Mouse (Mus musculus) forebrain, postnatal 0 days (tissue): ENCODE data around the gene Satb1. TPM values are rescaled to one million over a fixed set of nuclear protein-coding genes. Genes with fewer than 3 reads are reported as not detected.

ENCODE experiments used
- ATAC-seq: fragments of 200-750 bp; cut with Nextera tagmentation; 2 replicates; pipeline ENCODE4 v1.8.0; 2017; ENCODE audit warnings: mild to moderate bottlenecking, moderate library complexity
- DNase-seq: peaks from one replicate; pipeline ENCODE4 v3.0.0-alpha.2; 2015
- H3K27ac ChIP-seq: fragments of 300-500 bp; sonication (generic); 2 replicates; pipeline ENCODE4 v1.5.1; 2014; ENCODE audit warnings: low read depth, mild to moderate bottlenecking, antibody characterized with exemption, low read length, moderate library complexity, mixed read lengths
- H3K27me3 ChIP-seq: fragments of 300-500 bp; sonication (generic); 2 replicates; pipeline ENCODE4 v1.6.1; 2014; ENCODE audit warnings: mild to moderate bottlenecking, low read length, mixed read lengths; ENCODE audit not compliant: insufficient read depth
- H3K36me3 ChIP-seq: fragments of 300-500 bp; sonication (generic); 2 replicates; pipeline ENCODE4 v1.6.1; 2014; ENCODE audit warnings: mild to moderate bottlenecking, moderate library complexity; ENCODE audit not compliant: insufficient read depth
- H3K4me1 ChIP-seq: fragments of 300-500 bp; sonication (generic); 2 replicates; pipeline ENCODE4 v1.6.1; 2014; ENCODE audit warnings: antibody characterized with exemption; ENCODE audit not compliant: insufficient read depth
- H3K4me2 ChIP-seq: fragments of 300-500 bp; sonication (generic); 2 replicates; pipeline ENCODE4 v1.6.1; 2014; ENCODE audit warnings: low read depth, mild to moderate bottlenecking, moderate library complexity
- H3K4me3 ChIP-seq: fragments of 300-500 bp; sonication (generic); 2 replicates; pipeline ENCODE4 v1.5.1; 2014; ENCODE audit warnings: low read depth, low read length, mixed read lengths
- H3K9ac ChIP-seq: fragments of 300-500 bp; sonication (generic); 2 replicates; pipeline ENCODE4 v1.6.1; 2014; ENCODE audit warnings: mild to moderate bottlenecking
- H3K9me3 ChIP-seq: fragments of 300-500 bp; sonication (generic); 2 replicates; pipeline ENCODE4 v1.6.1; 2016; ENCODE audit warnings: low read length
- CTCF ChIP-seq: sonication (generic); IDR thresholded peaks from 2 replicates; pipeline ENCODE4 v1.5.1; 2016; ENCODE audit warnings: antibody characterized with exemption, control low read depth, low read depth
- WGBS: fragments of 180-500 bp; shearing (Covaris S2); extraction: QIAGEN DNeasy Blood & Tissue Kit; methylation state at CpG from one replicate; pipeline ENCODE4 v1.1.7; 2014; 5-methylcytosine and 5-hydroxymethylcytosine counted together
- polyA plus RNA-seq: library from polyadenylated mRNA; unstranded; fragments of >200 nt; fragmentation: Nextera tagmentation; extraction: Ambion mirVana; gene quantifications from 2 replicates; pipeline ENCODE4 v1.2.1, GENCODE M21; 2015
- total RNA-seq: library from RNA; depleted of rRNA; stranded (reverse); fragments of >200 nt; gene quantifications from 2 replicates; pipeline ENCODE4 v1.2.3, GENCODE M21; 2014

Satb1 gene
- total and polyA plus RNA-seq, 2 experiments from 2014 or later: 26.8 to 48.5 TPM

- H3K4me1 ChIP-seq: peaks cover 12% of the 10 kb centered on the region; the same call in 1 of the 2 replicates
- peaks cover 10% of the 10 kb centered on the region for H3K27me3 ChIP-seq
- H3K36me3 ChIP-seq: no peaks in the 10 kb centered on the region
- H3K4me2 ChIP-seq: peak overlapping the region; percentile 98
- H3K9me3 ChIP-seq: no peaks in the 10 kb centered on the region
- H3K4me3 ChIP-seq: peak overlapping the region; percentile 76
- WGBS: 6% methylated on average over 16 of the region's 16 CpGs
- H3K9ac ChIP-seq: peak overlapping the region; percentile 61; the same call in 1 of the 2 replicates
- TF ChIP-seq CTCF: no peak
- no peak for ATAC-seq
- DNase-seq: no peak
- H3K27ac ChIP-seq: 0 out of 2 replicates have a peak overlapping the region, but pooled peaks have one; percentile 29
Observed at GRCm38 (mm10) chr17:51833578-51834361, 680 bp upstream of the Satb1 start.

- ATAC-seq: peak; percentile 77
- 4% methylated on average over 39 of the region's 66 CpGs for WGBS
Observed at GRCm38 (mm10) chr17:51832421-51832875, 642 bp downstream of the Satb1 start.

DNA sequence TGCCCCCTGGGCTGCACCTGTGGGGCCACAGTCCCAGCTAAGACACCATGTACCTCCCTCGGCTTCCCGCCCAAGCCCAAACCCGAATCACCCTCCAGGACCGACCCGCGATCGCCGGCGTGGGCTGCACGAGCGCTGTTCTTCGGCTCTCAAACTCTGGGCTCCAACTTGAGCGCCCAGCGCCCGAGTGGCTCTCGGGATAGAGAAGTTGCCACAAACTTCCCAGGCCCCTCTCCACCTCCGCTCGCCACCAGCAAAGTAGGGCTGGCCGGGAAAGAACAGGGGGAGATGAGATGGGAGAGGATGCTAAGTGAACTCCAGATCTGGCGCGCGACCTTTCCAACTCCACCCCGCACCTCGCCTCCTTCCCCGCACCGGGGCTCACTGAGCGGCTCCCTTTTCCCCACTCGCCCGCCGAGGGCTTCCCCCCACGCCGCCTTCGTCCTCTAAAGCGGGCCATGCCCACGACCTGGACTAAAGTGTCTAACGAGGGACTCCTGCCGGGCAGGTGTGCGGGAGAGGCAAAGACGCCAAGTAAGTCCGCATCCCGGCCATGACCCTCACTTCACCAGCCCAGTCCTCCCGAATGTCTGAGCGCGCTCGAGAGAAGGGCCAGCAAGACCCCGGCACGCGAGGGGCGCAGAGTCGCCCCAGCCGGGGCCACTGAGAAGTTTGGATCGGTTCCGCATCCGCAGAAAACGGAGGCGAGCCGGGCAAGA lies 1.2 kb downstream of the Satb1 start:
- peak overlapping the region; percentile 98 for H3K4me2 ChIP-seq
- peak overlapping the region; percentile 76 for H3K4me3 ChIP-seq
- WGBS: 3% methylated on average over 57 of the region's 57 CpGs
- no peak for DNase-seq
- TF ChIP-seq CTCF: no peak
- peak overlapping the region; percentile 62 for H3K27ac ChIP-seq
- no peaks in the 10 kb centered on the region for H3K36me3 ChIP-seq
- peaks cover 12% of the 10 kb centered on the region; the same call in 1 of the 2 replicates for H3K4me1 ChIP-seq
- H3K9ac ChIP-seq: peak overlapping the region; percentile 61
- H3K27me3 ChIP-seq: peaks cover 10% of the 10 kb centered on the region
- ATAC-seq: peak; percentile 5; the same call in 1 of the 2 replicates
- no peaks in the 10 kb centered on the region for H3K9me3 ChIP-seq

More at GRCm38 (mm10) chr17:51832421-51832875, 642 bp downstream of the Satb1 start:
- Histone ChIP-seq H3K9me3 (no peaks in the 10 kb centered on the region), H3K27me3 (peaks cover 10% of the 10 kb centered on the region), H3K4me1 (peaks cover 12% of the 10 kb centered on the region; the same call in 1 of the 2 replicates), H3K27ac (peak overlapping the region; percentile 62), H3K9ac (peak overlapping the region; percentile 61), H3K36me3 (no peaks in the 10 kb centered on the region), H3K4me3 (peak overlapping the region; percentile 76), H3K4me2 (peak overlapping the region; percentile 98)
- TF ChIP-seq CTCF: no peak
- no peak for DNase-seq

DNA sequence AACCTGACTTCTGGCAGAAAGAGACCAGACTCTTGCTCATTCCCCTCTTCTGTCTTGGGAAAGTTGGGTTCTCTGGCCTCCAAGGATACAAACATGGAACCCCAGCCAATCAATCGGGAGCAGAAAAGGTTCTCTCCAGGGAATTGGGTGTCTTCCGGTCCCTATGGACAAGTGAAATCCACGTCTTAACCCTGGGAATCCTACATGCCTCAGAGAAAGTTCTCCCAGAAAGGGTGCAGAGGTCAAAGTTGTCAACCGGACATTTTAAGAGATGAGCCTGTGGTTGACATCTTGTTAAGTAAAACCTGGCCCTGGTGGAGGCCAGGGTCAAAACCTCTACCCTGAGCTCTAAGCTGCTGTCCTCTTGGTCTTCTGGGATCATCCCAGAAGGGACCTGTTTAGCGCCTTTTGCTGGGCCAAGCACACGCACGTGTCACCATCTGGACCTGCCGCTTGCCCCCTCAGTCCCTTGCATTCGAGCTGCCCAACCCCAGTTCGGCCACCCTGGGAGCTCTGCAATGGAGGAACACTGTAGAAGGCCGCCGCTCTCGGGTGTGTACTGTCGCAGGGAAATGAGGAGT lies 1.9 kb downstream of the Satb1 start:
- H3K36me3 ChIP-seq: no peaks in the 10 kb centered on the region
- H3K4me3 ChIP-seq: peak overlapping the region; percentile 76
- H3K9ac ChIP-seq: peak overlapping the region; percentile 61; the same call in 1 of the 2 replicates
- H3K4me1 ChIP-seq: peaks cover 12% of the 10 kb centered on the region; the same call in 1 of the 2 replicates
- peak overlapping the region; percentile 98 for H3K4me2 ChIP-seq
- H3K9me3 ChIP-seq: no peaks in the 10 kb centered on the region
- ATAC-seq (no peak), DNase-seq (no peak)
- 21% methylated on average over 14 of the region's 14 CpGs for WGBS
- peaks cover 10% of the 10 kb centered on the region for H3K27me3 ChIP-seq
- no peak for TF ChIP-seq CTCF
- no peak overlapping the region for H3K27ac ChIP-seq

DNA sequence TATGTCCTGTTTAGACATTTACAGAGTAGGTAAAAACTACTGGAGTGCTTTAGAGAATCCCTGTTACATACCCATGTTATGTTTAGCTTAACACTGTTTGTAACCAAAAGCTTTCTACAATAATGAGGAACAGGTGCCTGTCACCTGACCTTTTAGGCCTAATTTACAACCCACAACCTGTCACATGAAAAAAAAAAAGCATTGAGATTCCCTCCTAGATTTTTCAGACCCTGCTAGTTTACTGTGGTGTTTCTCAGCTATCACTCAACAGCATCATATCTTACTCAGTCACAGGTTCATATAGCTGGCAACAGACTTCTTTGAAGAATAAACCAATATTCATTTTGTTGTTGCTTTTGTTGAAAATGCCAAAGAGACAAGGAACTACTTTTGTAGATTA lies 3.7 kb downstream of the Satb1 start:
- ATAC-seq: no peak
- no peak for DNase-seq
- no peak overlapping the region for H3K4me3 ChIP-seq
- peaks cover 12% of the 10 kb centered on the region; the same call in 1 of the 2 replicates for H3K4me1 ChIP-seq
- no peak overlapping the region for H3K9ac ChIP-seq
- H3K27ac ChIP-seq: no peak overlapping the region
- H3K27me3 ChIP-seq: peaks cover 10% of the 10 kb centered on the region
- no peak for TF ChIP-seq CTCF
- no peaks in the 10 kb centered on the region for H3K36me3 ChIP-seq
- H3K4me2 ChIP-seq: no peak overlapping the region
- H3K9me3 ChIP-seq: no peaks in the 10 kb centered on the region

DNA sequence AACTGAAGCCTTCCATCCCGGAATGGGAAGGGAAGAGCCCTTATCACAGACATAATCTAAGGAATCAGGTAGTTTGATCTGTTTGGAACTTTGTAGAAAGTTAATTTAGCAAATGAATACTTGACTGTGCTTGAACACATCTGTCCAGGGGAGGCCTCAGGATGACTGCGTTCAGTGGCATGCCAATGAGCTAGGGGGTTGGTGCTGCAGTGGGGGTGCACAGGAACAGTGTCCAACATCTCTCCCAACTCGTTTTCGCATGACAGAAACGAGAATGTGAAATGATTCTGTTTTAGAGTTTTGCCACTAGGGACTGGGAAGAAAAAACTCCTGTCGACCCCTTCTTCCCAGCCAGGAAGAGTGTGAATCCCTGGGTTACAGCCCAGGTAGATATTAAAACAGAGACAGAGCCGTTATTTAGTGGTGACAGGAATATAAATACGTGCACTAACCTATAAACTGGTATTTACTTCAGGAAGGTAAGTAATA lies 5.1 kb downstream of the Satb1 start:
- Histone ChIP-seq H3K4me2 (0 out of 2 replicates have a peak overlapping the region, but pooled peaks have one; percentile 10), H3K27me3 (peaks cover 10% of the 10 kb centered on the region), H3K4me3 (no peak overlapping the region), H3K4me1 (0 out of 2 replicates have a peak, but pooled peaks cover 3% of the 10 kb centered on the region), H3K27ac (no peak overlapping the region), H3K9ac (no peak overlapping the region), H3K36me3 (no peaks in the 10 kb centered on the region), H3K9me3 (no peaks in the 10 kb centered on the region)
- no peak for TF ChIP-seq CTCF
- 68% methylated on average over 8 of the region's 8 CpGs for WGBS
- no peak for DNase-seq
- ATAC-seq: no peak
